In the genomic region with DNA sequence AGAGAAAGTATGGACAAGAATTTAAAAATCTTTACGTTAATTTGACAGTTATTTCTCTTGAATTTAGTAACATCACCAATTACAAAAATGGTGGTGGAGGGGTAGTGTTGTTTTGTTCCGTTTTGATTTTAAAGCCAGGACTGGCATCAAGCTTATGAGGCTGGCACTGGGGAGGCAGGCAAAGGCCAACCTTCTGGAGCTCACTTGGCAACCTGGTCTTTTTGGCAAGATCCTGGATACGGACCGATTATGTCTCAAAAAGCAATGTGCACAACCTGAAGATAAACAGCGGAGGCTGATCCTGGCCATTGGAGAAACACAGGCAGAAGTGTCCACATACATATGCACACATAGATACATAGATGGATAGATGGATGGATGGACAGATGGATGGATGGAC, we compare ENCODE assay signal across 11 mouse cellular contexts. TPM values are rescaled to one million over a fixed set of nuclear protein-coding genes. Genes with fewer than 3 reads are reported as not detected.
DNase-seq lines count a peak whose midpoint lies in the region; ATAC-seq and TF ChIP-seq lines count a peak whose summit lies in the region.
"Had no signal": no experiment of that assay in that cellular context is flagged by ENCODE, and none has a peak within 500 bp of the region (broad histone marks: within the 10 kb centered on the region; RNA-seq: fewer than 3 reads in every experiment).

No protein-coding gene starts in this region.

- H3K27me3 ChIP-seq in erythroblast, embryonic 14.5 days (ENCODE audit: control insufficient read depth): no peaks in the 10 kb centered on the region
- no peaks in the 10 kb centered on the region for H3K27me3 ChIP-seq in kidney, adult 2 months (replicated peaks; ENCODE audit: control insufficient read depth, insufficient read depth, low read length)
- no peaks in the 10 kb centered on the region for H3K27me3 ChIP-seq in stomach, postnatal 0 days (ENCODE audit: control insufficient read depth, insufficient read depth, low read length)
- H3K27me3 ChIP-seq: embryonic facial prominence, embryonic 15.5 days; limb, embryonic 15.5 days; neural tube, embryonic 13.5 days had no signal

- WGBS in kidney, adult 2 months: 70% methylated on average over 5 of the region's 5 CpGs
- WGBS in stomach, postnatal 0 days: 90% methylated on average over 5 of the region's 5 CpGs

- no peak for TF ChIP-seq EP300 in stomach, postnatal 0 days (optimal IDR thresholded peaks at IDR 0.05)

- H3K4me2 ChIP-seq in stomach, postnatal 0 days (replicated peaks; ENCODE audit: low read depth): no peak overlapping the region
- H3K4me2 ChIP-seq: embryonic facial prominence, embryonic 15.5 days; limb, embryonic 15.5 days had no signal

- H3K4me3 ChIP-seq in erythroblast, embryonic 14.5 days (replicated peaks): peak overlapping the region; percentile 6
- no peak overlapping the region for H3K4me3 ChIP-seq in kidney, adult 2 months (ENCODE audit: insufficient read depth, low read depth, low read length)
- no peak overlapping the region for H3K4me3 ChIP-seq in stomach, postnatal 0 days (ENCODE audit: low read depth, low read length)
- H3K4me3 ChIP-seq: embryonic facial prominence, embryonic 15.5 days; limb, embryonic 15.5 days; neural tube, embryonic 13.5 days had no signal

- H3K9me3 ChIP-seq in erythroblast, embryonic 14.5 days (ENCODE audit: control insufficient read depth, low read length): no peaks in the 10 kb centered on the region
- no peaks in the 10 kb centered on the region for H3K9me3 ChIP-seq in stomach, postnatal 0 days (ENCODE audit: control insufficient read depth, low read length)
- H3K9me3 ChIP-seq: embryonic facial prominence, embryonic 15.5 days; limb, embryonic 15.5 days; neural tube, embryonic 13.5 days had no signal

- no peak for TF ChIP-seq POLR2A in kidney, adult 2 months (IDR thresholded peaks at IDR 0.05; ENCODE audit: low read depth, low read length)

- H3K27ac ChIP-seq in kidney, adult 2 months (ENCODE audit: insufficient read depth, low read depth, low read length): no peak overlapping the region
- no peak overlapping the region for H3K27ac ChIP-seq in stomach, postnatal 0 days (replicated peaks)
- H3K27ac ChIP-seq: embryonic facial prominence, embryonic 15.5 days; limb, embryonic 15.5 days; neural tube, embryonic 13.5 days had no signal

- H3K4me1 ChIP-seq in erythroblast, embryonic 14.5 days (ENCODE audit: control insufficient read depth): peaks cover 36% of the 10 kb centered on the region
- H3K4me1 ChIP-seq in kidney, adult 2 months (ENCODE audit: control insufficient read depth, insufficient read depth, low read length): peaks cover 3% of the 10 kb centered on the region; the same call in 1 of the 2 replicates
- H3K4me1 ChIP-seq in stomach, postnatal 0 days (replicated peaks; ENCODE audit: control insufficient read depth, insufficient read depth): no peaks in the 10 kb centered on the region

- H3K9ac ChIP-seq in stomach, postnatal 0 days (ENCODE audit: low read length): no peak overlapping the region
- H3K9ac ChIP-seq: embryonic facial prominence, embryonic 15.5 days; limb, embryonic 15.5 days; neural tube, embryonic 13.5 days had no signal

- ATAC-seq in erythroblast, adult 5-6 weeks (replicated peaks; ENCODE audit: low FRiP score, poor library complexity, severe bottlenecking): no peak
- ATAC-seq in stomach, postnatal 0 days (ENCODE audit: low FRiP score, low TSS enrichment): no peak

- peak; percentile 59 for DNase-seq in kidney, adult 2 months
- no peak for DNase-seq in kidney, adult 18-20 months
- peak; percentile 22 for DNase-seq in adrenal gland, postnatal 25 days
- peak; percentile 76 to 80 for DNase-seq in cerebellum, postnatal 36 days
- DNase-seq in stomach, postnatal 0 days (ENCODE audit: low spot score): no peak
- no peak for DNase-seq in frontal cortex, postnatal 14 days (ENCODE audit: low spot score in 2 of 2)

- TF ChIP-seq CTCF in kidney, adult 2 months (conservative IDR thresholded peaks at IDR 0.05; ENCODE audit: insufficient read depth, insufficient read length, low read depth, low read length): no peak
- no peak for TF ChIP-seq CTCF in stomach, postnatal 0 days (IDR thresholded peaks at IDR 0.05; ENCODE audit: low read depth)

- H3K36me3 ChIP-seq in erythroblast, embryonic 14.5 days (ENCODE audit: control insufficient read depth): peaks cover 63% of the 10 kb centered on the region
- peaks cover 13% of the 10 kb centered on the region for H3K36me3 ChIP-seq in kidney, adult 2 months (ENCODE audit: control insufficient read depth, insufficient read depth, low read length)
- H3K36me3 ChIP-seq in stomach, postnatal 0 days (ENCODE audit: control insufficient read depth, insufficient read depth, low read length): peaks cover 14% of the 10 kb centered on the region

RNA-seq across cellular contexts. Expression of a gene that starts 2.0 kb away (rescaled TPM):
- polyA plus RNA-seq in erythroblast, embryonic 14.5 days (2012): 0.27 and 0.30 TPM in 2 replicates
- total RNA-seq in erythroblast, adult 5-6 weeks (2015; ENCODE audit: low replicate concordance): 26.1 and 42.7 TPM in 2 replicates
- total RNA-seq in erythroblast, adult 5-6 weeks (2017; ENCODE audit: low replicate concordance): 20.1 and 31.1 TPM in 2 replicates
- 9.0 and 11.0 TPM in 2 replicates for polyA plus RNA-seq in kidney, adult 2 months (2012; rRNA removed)
- 47.4 and 49.2 TPM in 2 replicates for total RNA-seq in adrenal gland, postnatal 25 days (2021)
- 10.8 and 11.1 TPM in 2 replicates for polyA plus RNA-seq in stomach, postnatal 0 days (2015; fragmentation: Nextera tagmentation; extraction: Ambion mirVana)

RNA-seq across cellular contexts. Expression of a gene that starts 2.7 kb away (rescaled TPM):
- polyA plus RNA-seq in erythroblast, embryonic 14.5 days (2012): 3.7 and 4.3 TPM in 2 replicates
- 96.3 and 126 TPM in 2 replicates for total RNA-seq in erythroblast, adult 5-6 weeks (2015; ENCODE audit: low replicate concordance)
- total RNA-seq in erythroblast, adult 5-6 weeks (2017; ENCODE audit: low replicate concordance): 35.4 and 106 TPM in 2 replicates
- 345 and 434 TPM in 2 replicates for polyA plus RNA-seq in kidney, adult 2 months (2012; rRNA removed)
- total RNA-seq in adrenal gland, postnatal 25 days (2021): 504 and 526 TPM in 2 replicates
- 956 and 984 TPM in 2 replicates for polyA plus RNA-seq in stomach, postnatal 0 days (2015; fragmentation: Nextera tagmentation; extraction: Ambion mirVana)

RNA-seq across cellular contexts. Expression of a gene that starts 58.8 kb away (rescaled TPM):
- not detected in 2 replicates for polyA plus RNA-seq in erythroblast, embryonic 14.5 days (2012)
- total RNA-seq in erythroblast, adult 5-6 weeks (2015; ENCODE audit: low replicate concordance): not detected in 2 replicates
- 0.09 TPM in 1 of 2 replicates, not detected in the other for total RNA-seq in erythroblast, adult 5-6 weeks (2017; ENCODE audit: low replicate concordance)
- 5.0 and 6.1 TPM in 2 replicates for polyA plus RNA-seq in kidney, adult 2 months (2012; rRNA removed)
- 10.1 and 11.7 TPM in 2 replicates for total RNA-seq in adrenal gland, postnatal 25 days (2021)
- 6.3 and 6.4 TPM in 2 replicates for polyA plus RNA-seq in stomach, postnatal 0 days (2015; fragmentation: Nextera tagmentation; extraction: Ambion mirVana)

Comparison
In these comparisons a context has a peak if more than half of its experiments do, and no peak if none do; other contexts are left out.
1. DNase-seq: peak in kidney, adult 2 months (single experiment), adrenal gland, postnatal 25 days (single experiment) and cerebellum, postnatal 36 days (2 of 2); none in kidney, adult 18-20 months (single experiment), stomach, postnatal 0 days (single experiment) and frontal cortex, postnatal 14 days (0 of 2).
2. RNA of a gene that starts 2.7 kb away (polyA plus RNA-seq): 956 to 984 TPM in stomach, postnatal 0 days and 345 to 434 TPM in kidney, adult 2 months; 3.7 to 4.3 TPM in erythroblast, embryonic 14.5 days; every median in the first group is over 10 times any median in the second.